In the genomic region with DNA sequence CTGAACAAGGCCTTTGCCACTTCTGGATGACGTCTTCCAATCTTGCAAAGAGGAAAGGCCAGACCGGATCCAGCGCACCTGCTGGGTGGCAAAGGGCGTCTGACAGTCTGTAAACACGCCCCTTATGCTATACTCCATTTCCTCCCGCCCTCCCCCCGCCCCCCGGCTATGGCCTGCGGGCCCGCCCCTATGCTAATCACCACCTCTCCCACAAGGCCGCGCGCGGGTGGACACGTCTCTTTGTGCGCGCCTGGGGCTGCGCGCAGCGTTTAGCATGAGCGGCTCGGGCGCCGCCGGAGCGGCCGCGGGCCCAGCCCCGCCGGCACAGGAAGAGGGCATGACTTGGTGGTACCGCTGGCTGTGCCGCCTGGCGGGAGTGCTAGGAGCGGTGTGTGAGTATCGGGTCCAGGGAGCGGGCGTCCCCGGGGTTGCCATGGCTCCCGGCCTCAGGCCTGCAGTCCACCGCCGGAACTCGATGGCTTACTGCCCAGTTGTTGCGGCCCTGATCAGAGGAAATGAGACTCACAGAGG, we compare ENCODE assay signal across 8 mouse cellular contexts. TPM values are rescaled to one million over a fixed set of nuclear protein-coding genes. Genes with fewer than 3 reads are reported as not detected.
DNase-seq lines count a peak whose midpoint lies in the region; ATAC-seq and TF ChIP-seq lines count a peak whose summit lies in the region.

Gene Cacfd1, plus strand, starts transcription at position 213 of the 531 bp plus-strand sequence.

- peaks cover 12 to 23% of the 10 kb centered on the region in 2 experiments for H3K36me3 ChIP-seq in CH12.LX (replicated peaks in 1 of 2; ENCODE audit: control insufficient read depth in 1 of 2, insufficient read depth in 1 of 2, low read length in 1 of 2)
- H3K36me3 ChIP-seq in forebrain, embryonic 12.5 days (replicated peaks): peaks cover 16% of the 10 kb centered on the region
- H3K36me3 ChIP-seq in heart, postnatal 0 days (replicated peaks; ENCODE audit: control insufficient read depth, insufficient read depth, low read length): peaks cover 14% of the 10 kb centered on the region
- peaks cover 10% of the 10 kb centered on the region for H3K36me3 ChIP-seq in liver, postnatal 0 days (replicated peaks; ENCODE audit: insufficient read depth, low read length)
- H3K36me3 ChIP-seq in neural tube, embryonic 14.5 days (ENCODE audit: control insufficient read depth, insufficient read depth, low read length): peaks cover 13% of the 10 kb centered on the region; the same call in 1 of the 2 replicates

- peak; percentile 91 for DNase-seq in CH12.LX (ENCODE audit: extremely low read depth)
- peak; percentile 84 for DNase-seq in c-Kit-positive CD71-positive TER-119-negative erythroid progenitor cells, embryonic 14.5 days (ENCODE audit: low read depth)
- peak; percentile 90 for DNase-seq in heart, postnatal 0 days (ENCODE audit: low spot score)
- DNase-seq in kidney, postnatal 4 days: peak; percentile 91 to 95
- peak; percentile 92 for DNase-seq in liver, postnatal 0 days
- peak; percentile 91 for DNase-seq in testis, postnatal 10 days (ENCODE audit: low spot score)

- TF ChIP-seq EP300 in CH12.LX (IDR thresholded peaks at IDR 0.05; ENCODE audit: low read length): no peak
- TF ChIP-seq EP300 in heart, postnatal 0 days (IDR thresholded peaks at IDR 0.05; ENCODE audit: low read depth): peak; percentile 53; the same call in 1 of the 2 replicates
- no peak for TF ChIP-seq EP300 in liver, postnatal 0 days (IDR thresholded peaks at IDR 0.05; ENCODE audit: low read depth)

- peak within 1 kb of the TSS; percentile 68 for H3K4me2 ChIP-seq in CH12.LX (ENCODE audit: insufficient read depth, low read depth, poor library complexity, severe bottlenecking)
- H3K4me2 ChIP-seq in forebrain, embryonic 12.5 days: peak within 1 kb of the TSS; percentile 90
- peak within 1 kb of the TSS; percentile 64 for H3K4me2 ChIP-seq in heart, postnatal 0 days (ENCODE audit: low read depth, low read length)
- peak within 1 kb of the TSS; percentile 81 for H3K4me2 ChIP-seq in liver, postnatal 0 days (ENCODE audit: low read depth, low read length)
- H3K4me2 ChIP-seq in neural tube, embryonic 14.5 days (ENCODE audit: low read depth, low read length): peak within 1 kb of the TSS; percentile 76

- H3K9me3 ChIP-seq in CH12.LX (replicated peaks; ENCODE audit: low read length): no peaks in the 10 kb centered on the region
- no peaks in the 10 kb centered on the region for H3K9me3 ChIP-seq in forebrain, embryonic 12.5 days
- no peaks in the 10 kb centered on the region for H3K9me3 ChIP-seq in heart, postnatal 0 days (replicated peaks; ENCODE audit: control insufficient read depth, low read length)
- H3K9me3 ChIP-seq in liver, postnatal 0 days (ENCODE audit: low read length): no peaks in the 10 kb centered on the region
- no peaks in the 10 kb centered on the region for H3K9me3 ChIP-seq in neural tube, embryonic 14.5 days (ENCODE audit: control insufficient read depth, low read length)

- H3K4me1 ChIP-seq in CH12.LX (ENCODE audit: control insufficient read depth in 1 of 2, insufficient read depth in 2 of 2): peaks cover 12 to 27% of the 10 kb centered on the region in 2 experiments
- peaks cover 25% of the 10 kb centered on the region for H3K4me1 ChIP-seq in forebrain, embryonic 12.5 days
- no peaks in the 10 kb centered on the region; the same call in 1 of the 2 replicates for H3K4me1 ChIP-seq in heart, postnatal 0 days (ENCODE audit: control insufficient read depth, insufficient read depth)
- H3K4me1 ChIP-seq in liver, postnatal 0 days (ENCODE audit: insufficient read depth): peaks cover 21% of the 10 kb centered on the region
- H3K4me1 ChIP-seq in neural tube, embryonic 14.5 days (ENCODE audit: control insufficient read depth, insufficient read depth, low read length): peaks cover 20% of the 10 kb centered on the region

- peak within 1 kb of the TSS; percentile 57 for H3K9ac ChIP-seq in CH12.LX (ENCODE audit: insufficient read depth, low read depth)
- peak within 1 kb of the TSS; percentile 96 for H3K9ac ChIP-seq in forebrain, embryonic 12.5 days
- peak within 1 kb of the TSS; percentile 83 for H3K9ac ChIP-seq in heart, postnatal 0 days (replicated peaks; ENCODE audit: low read depth, low read length)
- H3K9ac ChIP-seq in liver, postnatal 0 days (replicated peaks): peak within 1 kb of the TSS; percentile 90
- peak within 1 kb of the TSS; percentile 96 for H3K9ac ChIP-seq in neural tube, embryonic 14.5 days (replicated peaks; ENCODE audit: low read depth, low read length)

- dilution Hi-C loops in CH12.LX (cut with MboI; ENCODE audit: extremely low pct_ligation_motif_present, extremely low pct_unique_long_range_greater_than_20kb, low sequenced_read_pairs): no loop called here

- in situ Hi-C loops in CH12.LX (cut with MboI; ENCODE audit: low pct_ligation_motif_present, low pct_unique_long_range_greater_than_20kb, low sequenced_read_pairs): loop anchor here (5.0 kb wide), 1 partner anchor 37 kb away; the partner anchor contains the start of gene Adamts13

- under 1% methylated on average over 43 of the region's 43 CpGs for whole genome bisulfite sequencing in forebrain, embryonic 12.5 days
- WGBS in heart, postnatal 0 days: under 1% methylated on average over 42 of the region's 43 CpGs
- whole genome bisulfite sequencing in liver, postnatal 0 days (ENCODE audit: insufficient replicate concordance): under 1% methylated on average over 41 of the region's 43 CpGs
- WGBS in neural tube, embryonic 14.5 days: under 1% methylated on average over 42 of the region's 43 CpGs

- no peak within 1 kb of the TSS for H3K27ac ChIP-seq in CH12.LX (ENCODE audit: insufficient read depth, low read depth)
- peak within 1 kb of the TSS; percentile 84 for H3K27ac ChIP-seq in forebrain, embryonic 12.5 days
- H3K27ac ChIP-seq in heart, postnatal 0 days (ENCODE audit: low read depth): peak within 1 kb of the TSS; percentile 80
- H3K27ac ChIP-seq in liver, postnatal 0 days (ENCODE audit: low read depth): peak within 1 kb of the TSS; percentile 90
- H3K27ac ChIP-seq in neural tube, embryonic 14.5 days (ENCODE audit: low read depth, low read length): peak within 1 kb of the TSS; percentile 78

- TF ChIP-seq POLR2A in CH12.LX (IDR thresholded peaks at IDR 0.05; ENCODE audit: low read depth, low read length): peak; percentile 89

- peaks cover 8% of the 10 kb centered on the region for H3K79me2 ChIP-seq in CH12.LX (replicated peaks; ENCODE audit: control insufficient read depth, extremely low read depth, insufficient read depth, poor library complexity, severe bottlenecking)

- H3K4me3 ChIP-seq in CH12.LX (replicated peaks in 1 of 3; ENCODE audit: low read depth in 2 of 3, low read length in 2 of 3, poor library complexity in 1 of 3): peak within 1 kb of the TSS; percentile 79 to 90 (median 87)
- peak within 1 kb of the TSS; percentile 83 for H3K4me3 ChIP-seq in forebrain, embryonic 12.5 days (replicated peaks)
- H3K4me3 ChIP-seq in heart, postnatal 0 days (ENCODE audit: low read depth, low read length): peak within 1 kb of the TSS; percentile 77
- H3K4me3 ChIP-seq in liver, postnatal 0 days (ENCODE audit: low read depth, low read length): peak within 1 kb of the TSS; percentile 78
- H3K4me3 ChIP-seq in neural tube, embryonic 14.5 days (ENCODE audit: low read depth, low read length): peak within 1 kb of the TSS; percentile 84

- no peak for TF ChIP-seq CTCF in CH12.LX (conservative IDR thresholded peaks at IDR 0.05 in 1 of 2, IDR thresholded peaks at IDR 0.05 in 1 of 2; ENCODE audit: low read depth in 2 of 2, low read length in 2 of 2)
- no peak for TF ChIP-seq CTCF in heart, postnatal 0 days (IDR thresholded peaks at IDR 0.05; ENCODE audit: low read depth)
- TF ChIP-seq CTCF in liver, postnatal 0 days (IDR thresholded peaks at IDR 0.05; ENCODE audit: low read depth): no peak

- TF ChIP-seq RAD21 in CH12.LX (IDR thresholded peaks at IDR 0.05; ENCODE audit: low read depth, low read length): no peak

- ATAC-seq in forebrain, embryonic 12.5 days (ENCODE audit: low FRiP score): peak; percentile 97
- peak; percentile 97 for ATAC-seq in heart, postnatal 0 days (ENCODE audit: insufficient read depth, low read depth)
- peak; percentile 98 for ATAC-seq in liver, postnatal 0 days
- ATAC-seq in neural tube, embryonic 14.5 days (ENCODE audit: low read depth): peak; percentile 97

- H3K27me3 ChIP-seq in CH12.LX (replicated peaks): peaks cover 19% of the 10 kb centered on the region
- H3K27me3 ChIP-seq in forebrain, embryonic 12.5 days: 0 out of 2 replicates have a peak, but pooled peaks cover 3% of the 10 kb centered on the region
- no peaks in the 10 kb centered on the region for H3K27me3 ChIP-seq in heart, postnatal 0 days (ENCODE audit: control insufficient read depth, insufficient read depth, low read length)
- no peaks in the 10 kb centered on the region for H3K27me3 ChIP-seq in liver, postnatal 0 days (ENCODE audit: insufficient read depth, low read length)
- H3K27me3 ChIP-seq in neural tube, embryonic 14.5 days (ENCODE audit: control insufficient read depth, insufficient read depth, low read length): no peaks in the 10 kb centered on the region

TF ChIP-seq in CH12.LX, 34 proteins besides CTCF, POLR2A, EP300 and RAD21 (continues in another document):
- TF ChIP-seq JUN (IDR thresholded peaks at IDR 0.05; ENCODE audit: insufficient read depth, low read depth, low read length) (no peak), ZNF384 (IDR thresholded peaks at IDR 0.05; ENCODE audit: low read depth, low read length) (no peak), PAX5 (IDR thresholded peaks at IDR 0.05; ENCODE audit: low read length) (no peak), E2F4 (IDR thresholded peaks at IDR 0.05; ENCODE audit: insufficient replicate concordance, low read depth, low read length) (no peak), NRF1 (IDR thresholded peaks at IDR 0.05; ENCODE audit: low read depth, low read length) (peak; percentile 79), POLR2AphosphoS2 (IDR thresholded peaks at IDR 0.05; ENCODE audit: low read depth, low read length) (no peak), ZC3H11A (IDR thresholded peaks at IDR 0.05; ENCODE audit: low read depth, low read length) (no peak), MXI1 (IDR thresholded peaks at IDR 0.05; ENCODE audit: low read depth, low read length) (peak; percentile 88), ZMIZ1 (IDR thresholded peaks at IDR 0.05; ENCODE audit: low read depth, low read length) (peak; percentile 60; the same call in 1 of the 2 replicates), RCOR1 (conservative IDR thresholded peaks at IDR 0.05; ENCODE audit: low read depth, low read length) (no peak), MYC (IDR thresholded peaks at IDR 0.05; ENCODE audit: low read depth, low read length) (no peak)

RNA-seq across cellular contexts. Expression of gene Cacfd1, which starts in this region (rescaled TPM):
- total RNA-seq in CH12.LX (2012; rRNA removed): 9.9 and 10.3 TPM in 2 replicates
- 5.4 and 6.4 TPM in 2 replicates for total RNA-seq in CH12.LX (2014; rRNA removed)
- 18.8 and 20.2 TPM in 2 replicates for polyA plus RNA-seq in CH12.LX (2012; ENCODE audit: insufficient read length, low read depth)
- polyA plus RNA-seq in forebrain, embryonic 12.5 days (2016; fragmentation: Nextera tagmentation; extraction: Ambion mirVana): 120 and 126 TPM in 2 replicates
- total RNA-seq in heart, postnatal 0 days (2014; rRNA removed; ENCODE audit: low replicate concordance): 11.9 and 26.6 TPM in 2 replicates
- polyA plus RNA-seq in heart, postnatal 0 days (2015; fragmentation: Nextera tagmentation; extraction: Ambion mirVana): 34.6 and 37.3 TPM in 2 replicates
- 21.1 and 23.5 TPM in 2 replicates for polyA plus RNA-seq in liver, postnatal 0 days (2015; fragmentation: Nextera tagmentation; extraction: Ambion mirVana)
- 86.5 and 94.9 TPM in 2 replicates for polyA plus RNA-seq in neural tube, embryonic 14.5 days (2014; fragmentation: Nextera tagmentation; extraction: Ambion mirVana)
